Mouse (Mus musculus): ENCODE measurements around the gene Tmem204.

Tmem204 gene

GRCm38 (mm10) chr17:25014841-25015570 lies 68.4 kb downstream of the Tmem204 start:
- DNase-seq (ENCODE audit: low read depth, low spot score) = no peak

GRCm38 (mm10) chr17:25013606-25014501 lies 69.5 kb downstream of the Tmem204 start:
- DNase-seq (ENCODE audit: low read depth, low spot score) = no peak

Measured in retina, postnatal 7 days (tissue).